Mouse (Mus musculus): ENCODE measurements at regions not wholly inside any gene's neighbourhood (a gene's known extent, or its start where the extent isn't known, plus 50 kb on each side); places are given as distances from the start of the nearest gene placed in this dataset.

DNA sequence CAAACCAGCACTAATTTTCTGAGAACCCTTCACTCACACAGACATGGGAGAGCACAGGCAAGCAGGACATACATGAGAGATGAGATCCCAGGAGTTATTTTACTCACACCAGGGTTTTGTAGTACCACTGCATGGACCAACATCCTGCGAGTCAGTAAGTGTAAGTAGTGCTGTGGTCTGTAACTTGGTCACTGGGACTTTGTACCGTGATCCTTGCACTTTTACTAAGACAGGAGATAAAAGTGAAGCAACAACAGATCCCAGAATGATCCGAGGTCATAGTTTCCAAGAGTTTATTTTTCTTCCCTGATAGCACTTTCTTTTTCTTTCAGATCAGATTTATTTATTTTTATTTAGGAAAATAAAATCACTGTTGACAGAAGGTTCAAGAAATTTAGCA lies 54.1 kb upstream of the Mtap start:
- DNase-seq (ENCODE audit: inconsistent age in 2 of 2, low spot score in 1 of 2) = no peak

DNA sequence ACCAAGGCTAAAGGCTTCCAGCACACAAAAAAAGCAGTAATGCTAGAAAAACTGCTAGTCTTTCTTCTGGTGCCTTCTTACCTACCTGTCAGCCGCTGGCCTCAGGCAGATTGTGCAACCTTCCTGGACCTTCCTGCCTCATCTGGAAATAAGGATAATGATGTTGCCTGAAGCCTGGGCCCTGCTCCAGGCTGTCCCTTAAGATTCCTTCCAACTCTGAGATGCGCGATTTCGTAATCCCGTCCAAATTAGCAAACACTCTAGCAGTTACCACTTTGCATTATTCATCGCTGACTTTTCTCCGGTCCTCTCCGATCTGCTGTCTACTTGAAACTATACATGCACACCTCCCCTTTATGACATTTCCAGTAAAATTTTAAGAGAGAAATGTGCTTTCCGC lies 58.4 kb upstream of the Mtap start:
- DNase-seq (ENCODE audit: inconsistent age in 2 of 2, low spot score in 1 of 2) = no peak

DNA sequence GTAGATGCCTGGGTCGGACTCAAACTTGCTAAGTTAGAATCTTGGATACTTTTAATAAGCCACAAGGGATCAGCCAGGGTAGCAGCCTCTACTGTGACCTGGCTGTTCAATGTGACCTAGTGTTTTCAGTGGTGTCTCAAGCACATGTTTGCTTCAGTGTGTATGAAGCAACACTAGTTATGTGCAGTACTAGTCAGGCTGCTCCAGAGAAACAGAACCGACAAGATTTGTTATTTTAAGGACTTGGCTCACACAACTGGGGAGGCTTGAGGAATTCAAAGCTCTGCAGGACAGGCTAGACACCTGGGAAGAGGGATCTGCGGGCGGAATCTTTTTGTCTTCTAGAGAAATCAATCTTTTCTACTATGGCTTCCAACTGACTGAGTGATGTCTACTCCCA lies 62.2 kb upstream of the Mtap start:
- DNase-seq (ENCODE audit: inconsistent age in 2 of 2, low spot score in 1 of 2) = no peak

DNA sequence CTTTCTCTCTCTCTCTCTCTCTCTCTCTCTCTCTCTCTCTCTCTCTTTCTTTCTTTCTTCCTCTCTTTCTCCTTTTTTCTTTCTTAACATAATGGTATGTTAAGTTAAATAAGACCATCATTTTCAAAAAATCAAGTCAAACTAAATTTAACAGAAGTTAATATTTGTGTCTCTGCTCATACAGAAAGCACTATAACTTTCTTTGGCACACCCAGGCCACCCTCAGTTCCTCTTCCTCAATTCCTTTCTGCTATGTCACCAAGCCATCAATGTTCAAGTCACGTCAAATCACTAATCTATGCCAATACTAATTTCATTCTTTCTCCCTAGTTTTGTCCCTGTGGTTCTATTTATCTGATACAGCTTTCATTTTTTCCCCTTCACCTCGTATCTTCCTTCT lies 66.5 kb upstream of the Mtap start:
- no peak for DNase-seq (ENCODE audit: inconsistent age in 2 of 2, low spot score in 1 of 2)

DNA sequence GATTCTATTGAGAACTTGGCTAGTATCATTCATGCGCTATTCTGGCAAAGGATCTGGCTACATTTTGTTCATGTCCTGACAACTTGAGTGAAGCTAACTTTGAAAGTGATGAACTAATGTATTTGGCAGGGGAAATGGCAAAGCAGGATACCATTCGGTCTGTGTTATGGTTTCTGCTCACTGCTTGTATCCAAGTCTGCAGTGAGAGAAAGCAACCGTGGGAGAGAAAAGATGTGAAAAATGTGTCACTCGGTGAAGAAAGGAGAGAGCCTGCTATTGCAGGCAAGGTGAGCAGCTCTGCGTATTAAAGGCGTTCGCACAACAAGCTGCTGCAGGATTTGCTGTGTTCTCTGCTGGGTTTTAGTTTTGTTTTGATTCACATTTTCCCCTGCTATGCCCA lies 72.5 kb upstream of the Mtap start:
- no peak for DNase-seq (ENCODE audit: inconsistent age in 2 of 2, low spot score in 1 of 2)

DNA sequence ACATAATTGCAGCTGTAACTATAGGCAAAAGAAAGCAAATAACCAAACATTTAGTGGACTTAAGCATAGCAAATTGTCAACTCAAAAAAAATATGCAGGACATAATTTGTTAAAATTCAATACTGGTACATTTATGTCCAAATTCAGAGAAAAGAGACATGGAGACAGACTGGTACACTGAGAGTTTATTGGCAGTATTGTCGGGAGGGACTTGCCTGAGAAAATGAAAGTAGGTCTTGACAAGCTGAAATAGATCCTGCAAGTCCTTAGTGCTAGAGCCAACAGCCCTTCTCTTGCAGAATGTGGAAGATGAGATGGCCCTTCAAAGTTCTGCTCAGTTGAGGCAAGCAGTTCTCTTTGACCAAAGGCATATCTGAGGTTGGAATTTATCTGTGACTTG lies 74.5 kb upstream of the Mtap start:
- DNase-seq (ENCODE audit: inconsistent age in 2 of 2, low spot score in 1 of 2) = peak in 1 of 2 experiments; percentile 63

DNA sequence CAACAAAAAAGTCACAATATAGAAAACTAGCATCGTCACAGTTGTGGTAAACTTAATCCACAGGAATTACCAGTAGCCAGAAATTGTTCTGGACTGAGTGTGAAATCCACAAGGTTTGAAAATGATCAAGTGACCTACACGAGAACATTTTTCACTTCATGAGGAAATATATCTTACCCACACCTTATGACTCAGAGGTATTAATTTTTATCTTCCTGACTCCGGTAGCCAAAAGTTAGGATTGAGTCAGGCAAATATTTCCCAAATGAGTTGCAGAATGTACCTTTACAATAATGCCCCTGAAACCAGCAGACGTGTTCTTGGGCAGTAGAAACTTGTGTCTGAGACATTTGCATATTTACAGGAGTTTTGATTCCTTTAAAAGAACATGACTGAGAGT lies 75.3 kb upstream of the Mtap start:
- DNase-seq (ENCODE audit: inconsistent age in 2 of 2, low spot score in 1 of 2) = peak in 1 of 2 experiments; percentile 67

DNA sequence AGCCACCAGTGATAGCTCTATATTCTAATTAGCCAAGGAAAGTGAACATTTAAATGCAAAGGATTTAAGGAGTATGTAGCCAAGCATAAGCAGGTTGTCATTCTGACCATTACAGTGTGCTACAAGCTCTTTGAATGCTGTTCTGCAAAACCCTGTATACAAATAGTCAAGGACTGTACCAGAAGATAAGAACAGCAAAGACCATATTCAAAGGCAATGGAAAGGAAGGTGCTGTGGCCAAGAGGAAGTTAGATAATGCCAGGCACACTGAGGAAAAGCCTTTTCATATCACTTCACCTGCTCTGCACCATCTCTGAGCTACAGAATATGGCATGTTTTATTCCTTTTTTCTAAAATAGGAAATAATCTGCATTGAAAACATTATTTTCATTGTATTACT lies 79.3 kb upstream of the Mtap start:
- no peak for DNase-seq (ENCODE audit: inconsistent age in 2 of 2, low spot score in 1 of 2)

DNA sequence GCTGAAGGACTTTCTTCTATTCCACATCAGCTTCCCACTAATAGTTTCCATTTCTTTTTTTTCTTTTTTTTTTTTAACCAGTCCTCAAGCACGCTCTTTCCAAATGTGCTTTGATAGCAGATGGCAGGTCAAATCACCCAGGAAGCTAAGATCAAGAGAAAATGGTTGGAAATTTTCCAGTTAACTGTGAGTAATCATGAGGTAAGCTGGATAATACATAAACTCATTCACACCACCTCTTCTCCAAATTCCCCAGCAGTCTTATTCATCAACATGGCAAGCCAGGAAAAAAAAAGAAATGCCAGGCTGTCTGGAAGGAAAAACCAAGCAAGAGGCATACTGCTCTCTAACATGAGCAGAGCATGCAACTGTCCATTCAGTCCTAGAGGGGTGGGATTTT lies 79.8 kb upstream of the Mtap start:
- DNase-seq (ENCODE audit: inconsistent age in 2 of 2, low spot score in 1 of 2) = peak in 1 of 2 experiments; percentile 54

DNA sequence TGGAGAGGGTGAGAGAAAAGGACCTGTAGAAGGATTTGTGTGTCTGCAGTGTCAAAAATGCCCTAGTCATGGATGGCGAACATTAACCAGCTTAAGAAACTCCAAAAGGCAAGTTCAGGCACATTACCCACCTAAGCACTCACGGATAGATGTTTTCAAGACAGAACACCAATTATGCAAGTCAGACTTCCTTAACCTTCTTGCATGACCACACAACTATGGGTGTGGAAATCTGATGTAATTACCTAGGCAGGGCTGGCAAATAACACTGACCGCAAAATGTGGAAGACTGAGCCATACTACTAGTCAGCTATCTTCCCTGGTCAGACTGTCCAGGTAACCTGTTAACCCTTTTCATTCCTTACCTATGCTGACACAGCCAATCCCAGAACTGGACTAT lies 81.0 kb upstream of the Mtap start:
- DNase-seq (ENCODE audit: inconsistent age in 2 of 2, low spot score in 1 of 2) = no peak

DNA sequence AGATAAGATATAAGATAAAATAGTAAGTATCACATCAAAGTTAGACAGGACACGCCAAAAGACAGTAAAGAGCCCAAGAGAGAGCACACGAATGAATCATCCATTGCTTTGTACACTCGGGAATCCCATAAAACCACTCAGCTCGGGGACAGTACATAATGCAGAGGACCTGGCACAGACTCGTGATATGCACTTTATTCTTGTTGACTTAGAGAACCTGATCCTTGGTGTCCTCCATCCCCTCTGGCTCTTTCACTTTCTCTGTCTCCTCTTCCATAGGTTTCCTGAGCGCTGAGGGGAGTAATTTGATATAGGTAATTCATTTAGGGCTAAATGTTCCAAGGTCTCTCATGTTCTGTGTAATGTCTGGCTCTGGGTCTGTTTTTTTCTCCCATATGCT lies 83.3 kb upstream of the Mtap start:
- no peak for DNase-seq (ENCODE audit: inconsistent age in 2 of 2, low spot score in 1 of 2)

DNA sequence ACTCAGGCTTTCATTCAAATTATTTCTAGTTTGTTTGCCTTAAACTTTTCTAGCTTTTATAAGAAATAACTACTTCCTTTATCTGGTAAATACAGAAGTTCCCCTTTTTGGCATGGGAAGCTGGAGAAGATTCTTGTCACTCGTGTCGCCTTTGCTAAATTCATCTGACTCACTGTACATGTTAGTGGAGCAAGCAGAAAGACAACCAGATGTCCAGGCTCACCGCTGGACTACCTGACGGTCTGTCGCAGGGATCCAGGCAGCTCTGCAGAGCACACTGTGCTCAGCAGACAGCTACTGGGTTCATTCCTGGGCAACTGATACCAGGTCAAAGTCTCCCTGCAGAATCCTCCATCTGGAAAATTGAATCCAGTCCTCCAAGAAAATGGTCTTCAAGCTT lies 85.0 kb upstream of the Mtap start:
- no peak for DNase-seq (ENCODE audit: inconsistent age in 2 of 2, low spot score in 1 of 2)

DNA sequence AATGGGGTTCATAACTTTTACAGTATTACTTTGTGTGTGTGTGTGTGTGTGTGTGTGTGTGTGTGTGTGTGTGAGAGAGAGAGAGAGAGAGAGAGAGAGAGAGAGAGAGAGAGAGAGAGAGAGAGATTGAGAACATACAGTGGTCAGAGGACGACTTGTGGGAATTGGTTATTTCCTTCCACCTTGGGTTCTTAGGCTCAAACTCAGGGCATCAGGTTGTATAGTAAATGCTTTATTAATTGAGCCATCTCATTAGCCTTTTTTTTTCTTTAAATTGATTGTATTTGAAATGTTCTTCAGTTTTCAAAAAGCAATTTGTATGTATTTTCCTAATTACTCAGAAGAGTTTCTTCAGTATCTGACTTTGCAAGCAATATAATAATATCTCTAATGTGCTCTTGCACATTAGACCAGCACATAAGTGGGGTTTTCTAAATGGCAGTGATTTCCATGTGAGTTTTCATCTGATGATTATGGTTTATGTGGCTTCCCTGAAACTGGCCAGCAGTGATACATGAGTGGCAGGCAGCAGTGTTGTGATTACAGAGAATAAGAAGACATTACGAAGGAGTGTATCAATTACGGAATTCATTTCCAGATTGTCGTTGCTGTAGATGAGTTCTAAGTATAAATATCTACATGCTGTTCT lies 86.2 kb upstream of the Mtap start:
- no peak for DNase-seq (ENCODE audit: inconsistent age in 2 of 2, low spot score in 1 of 2)

DNA sequence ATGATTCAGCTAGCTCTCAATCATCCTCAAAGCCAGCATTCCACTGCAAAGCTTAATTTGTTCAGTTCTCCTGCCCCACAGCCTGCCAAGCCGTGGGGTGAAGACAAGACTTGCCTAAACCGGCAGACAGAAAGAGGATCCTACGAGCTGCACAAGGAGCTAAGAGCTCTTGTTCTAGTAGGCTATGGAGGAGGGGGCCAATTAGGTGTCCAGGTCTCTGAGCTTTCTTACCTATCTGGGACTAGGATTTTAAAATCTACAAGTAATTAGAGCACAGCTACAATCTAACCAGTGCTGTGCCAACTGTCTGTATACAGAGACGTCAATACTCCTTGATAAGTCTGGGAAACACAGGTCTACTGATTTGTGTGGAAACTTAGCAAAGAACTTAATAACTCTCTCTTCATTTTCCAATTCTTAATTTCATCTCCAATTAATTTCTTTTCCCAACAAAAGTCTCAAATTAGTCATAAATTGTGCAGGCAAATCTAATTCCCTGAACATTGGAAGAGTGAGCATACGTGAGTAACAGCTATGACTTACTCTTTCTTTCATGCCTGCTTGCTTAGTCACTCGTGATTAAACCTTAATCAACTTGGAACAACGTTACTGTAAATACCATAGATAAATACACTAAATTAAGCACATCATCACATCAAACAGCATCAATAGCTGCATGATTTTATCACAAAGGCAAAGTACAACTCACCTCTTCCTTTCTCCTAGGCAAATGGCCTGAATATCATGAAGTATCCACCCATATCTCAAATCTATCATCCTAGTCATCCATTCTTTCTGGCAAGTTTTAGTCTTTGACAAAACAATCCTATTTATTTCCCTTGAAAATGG lies 87.1 kb upstream of the Mtap start:
- DNase-seq (ENCODE audit: inconsistent age in 2 of 2, low spot score in 1 of 2) = no peak

DNA sequence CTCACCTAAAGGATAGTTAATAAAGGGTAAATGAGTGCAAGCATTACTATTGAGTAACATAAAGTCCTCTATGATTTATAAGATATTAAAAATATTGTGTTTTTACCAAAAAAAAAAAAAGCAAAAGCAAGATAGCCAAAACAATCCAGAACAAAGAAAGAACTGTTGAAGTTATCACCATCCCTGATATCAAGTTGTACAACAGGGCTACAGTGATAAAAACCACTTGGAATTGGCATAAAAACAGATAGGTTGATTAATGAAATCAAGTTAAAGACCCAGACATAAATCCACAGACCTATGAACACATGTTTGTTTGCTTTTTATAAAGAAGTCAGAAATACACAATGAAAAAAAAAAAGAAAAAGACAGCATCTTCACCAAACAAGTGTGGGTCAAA lies 92.4 kb upstream of the Mtap start:
- DNase-seq (ENCODE audit: inconsistent age in 2 of 2, low spot score in 1 of 2) = no peak

DNA sequence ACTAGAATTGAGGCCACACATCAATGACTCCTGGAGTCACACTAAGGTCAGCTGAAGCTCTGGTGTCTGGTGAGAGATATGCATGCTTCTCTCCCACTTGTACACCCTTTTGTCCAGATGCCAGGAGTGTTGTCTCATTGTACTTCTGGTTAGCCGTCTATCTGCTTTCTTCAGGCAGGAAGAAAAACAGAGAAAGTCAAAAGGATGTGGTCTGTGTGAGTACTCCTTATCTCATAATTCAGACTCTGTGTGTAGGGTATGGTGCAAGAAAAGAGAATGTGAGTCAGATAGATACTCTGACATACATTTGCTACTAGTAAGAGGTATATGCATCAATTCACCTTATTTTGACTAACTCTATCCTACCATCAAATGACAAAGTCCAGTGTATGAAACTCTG lies 92.9 kb upstream of the Mtap start:
- no peak for DNase-seq (ENCODE audit: inconsistent age in 2 of 2, low spot score in 1 of 2)

DNA sequence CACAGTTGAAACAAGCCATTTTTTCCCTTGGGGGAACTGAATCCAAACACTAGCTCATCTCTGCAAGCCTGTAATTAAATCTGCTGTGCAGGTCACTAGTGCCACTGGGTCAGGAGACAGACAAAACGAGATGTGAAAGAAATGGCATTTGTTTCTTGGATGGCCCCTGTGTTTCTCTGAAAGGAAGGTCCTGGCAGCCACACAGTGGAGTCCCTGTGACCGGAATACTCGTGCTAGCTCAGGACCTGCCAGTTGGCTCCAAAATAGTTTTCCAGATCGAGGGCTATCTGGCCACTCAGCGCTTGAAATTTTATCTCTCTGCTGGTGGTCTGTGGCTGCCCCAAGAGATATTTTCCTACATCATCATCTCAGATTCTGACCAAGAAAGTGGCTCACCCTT lies 96.1 kb upstream of the Mtap start:
- DNase-seq (ENCODE audit: inconsistent age in 2 of 2, low spot score in 1 of 2) = no peak

DNA sequence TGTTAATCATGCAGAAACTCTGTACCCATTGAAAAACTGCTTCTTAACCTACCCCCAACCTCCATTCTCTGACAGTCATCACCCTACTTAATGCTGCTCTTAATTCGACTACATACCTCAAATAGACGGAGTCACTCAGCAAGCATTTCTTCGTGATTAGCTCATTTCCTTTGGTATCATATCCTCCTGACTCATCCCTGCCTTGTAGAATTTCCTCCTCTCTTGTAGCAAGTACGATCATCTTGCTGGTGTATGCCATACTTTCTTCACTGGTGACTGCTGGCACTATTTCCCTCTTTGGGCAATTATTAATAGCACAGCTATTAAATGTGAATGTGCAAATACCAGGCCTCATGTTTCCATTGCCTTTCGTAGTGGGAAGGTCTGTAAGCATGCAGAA lies 98.0 kb upstream of the Mtap start:
- no peak for DNase-seq (ENCODE audit: inconsistent age in 2 of 2, low spot score in 1 of 2)

DNA sequence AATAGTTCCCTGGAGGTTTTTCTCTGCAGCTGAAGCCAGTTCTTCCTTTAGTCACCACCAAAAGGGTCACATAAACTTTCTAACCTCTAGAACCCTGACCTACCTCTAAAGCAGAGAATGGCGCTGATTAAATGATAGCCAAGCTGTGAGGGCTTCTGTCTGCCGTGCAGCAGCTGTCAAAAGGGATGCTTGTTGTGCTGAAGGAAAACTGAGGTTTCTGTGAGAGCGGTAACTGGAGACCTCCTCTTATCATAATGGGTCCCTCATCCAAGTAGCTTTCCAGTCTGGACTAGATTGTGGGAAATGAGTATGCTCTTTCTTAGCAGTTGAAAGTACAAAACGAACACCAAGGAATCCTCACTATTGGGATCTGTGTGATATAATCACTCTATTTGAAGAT lies 98.8 kb upstream of the Mtap start:
- DNase-seq (ENCODE audit: inconsistent age in 2 of 2, low spot score in 1 of 2) = no peak

DNA sequence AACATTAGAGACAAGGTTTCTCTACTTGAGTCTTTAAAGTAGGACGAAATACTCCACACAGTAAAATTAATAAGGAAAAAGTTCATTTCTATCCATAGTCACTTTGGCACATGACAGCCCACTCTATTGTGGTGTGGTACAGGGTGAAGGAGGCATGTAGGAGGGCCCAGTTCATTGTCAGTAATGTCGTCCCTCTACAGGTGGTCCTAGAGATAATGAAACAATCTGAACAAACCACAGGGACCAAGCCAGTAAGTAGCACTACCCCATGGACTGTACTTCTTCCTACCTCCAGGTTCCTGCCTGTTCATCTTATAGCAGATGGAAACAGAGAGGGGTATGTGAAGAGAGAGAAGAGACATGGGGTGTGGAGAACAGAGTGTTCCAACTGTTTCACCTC lies 102.1 kb upstream of the Mtap start:
- no peak for DNase-seq (ENCODE audit: inconsistent age in 2 of 2, low spot score in 1 of 2)

DNA sequence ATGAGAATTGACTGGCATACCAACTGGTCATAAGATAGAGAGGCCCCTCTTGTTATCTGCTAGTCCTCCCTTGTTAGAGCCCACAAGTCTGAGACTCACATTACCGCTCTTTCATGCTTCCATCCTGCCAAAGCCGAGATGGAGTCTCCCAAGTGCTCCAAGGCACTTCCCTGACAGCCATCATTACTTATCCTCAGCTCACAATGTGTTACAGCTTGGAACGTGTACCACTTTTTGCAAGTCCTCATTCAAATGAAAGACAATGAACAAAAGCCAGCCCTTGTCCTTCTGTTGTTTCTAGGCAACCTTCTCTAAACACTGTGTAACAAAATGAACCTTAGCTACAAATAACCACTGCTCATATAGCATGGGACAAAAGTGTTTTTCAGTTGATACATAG lies 102.6 kb upstream of the Mtap start:
- DNase-seq (ENCODE audit: inconsistent age in 2 of 2, low spot score in 1 of 2) = no peak

DNA sequence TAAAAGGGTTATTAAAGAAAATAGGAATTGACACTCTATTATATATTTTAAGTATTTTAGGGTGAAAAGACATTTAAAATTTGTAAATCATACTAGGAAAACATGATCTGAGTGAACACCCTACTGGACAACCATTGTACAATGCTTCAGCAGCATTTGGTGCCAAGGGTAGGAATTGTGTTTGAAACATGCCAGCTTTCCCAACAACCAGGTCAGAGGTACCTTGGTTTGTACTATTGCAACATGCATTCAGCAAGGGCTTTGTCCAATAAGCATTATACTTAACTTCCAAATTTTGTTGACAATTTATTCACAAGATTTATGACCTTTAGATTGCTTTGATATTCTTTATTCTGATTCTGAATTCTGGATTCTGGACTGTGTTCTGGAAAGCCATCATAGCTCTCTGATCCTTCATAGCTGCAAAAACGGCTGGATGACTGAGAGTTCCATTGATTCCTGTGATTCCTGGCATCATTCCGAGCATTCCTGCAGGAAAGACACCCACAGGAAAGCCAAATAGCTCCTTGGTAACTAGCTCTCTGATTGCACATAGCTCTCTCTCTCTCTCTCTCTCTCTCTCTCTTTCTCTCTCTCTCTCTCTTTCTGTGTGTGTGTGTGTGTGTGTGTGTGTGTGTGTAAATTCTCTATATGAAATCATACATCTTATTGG lies 124.1 kb upstream of the Mtap start:
- DNase-seq (ENCODE audit: inconsistent age in 2 of 2, low spot score in 1 of 2) = peak in 1 of 2 experiments; percentile 44
